Mouse (Mus musculus) splenic B cell, adult 2 months (primary cell): Measurements from ENCODE around the gene Golga5.
"Not testable (repeated sequence)": the region's sequence is repeated elsewhere in the genome, so short reads cannot be mapped to it uniquely, and the experiment has no call there.

Experiments
- DNase-seq: peaks from one replicate; pipeline ENCODE4 v3.0.0-alpha.2; 2011; ENCODE audit warnings: low read depth, low spot score
- H3K27me3 ChIP-seq: 2 replicates; pipeline ENCODE4 v1.6.1; 2012; ENCODE audit warnings: mild to moderate bottlenecking, low read length, moderate library complexity, mixed read lengths; ENCODE audit not compliant: control insufficient read depth, poor library complexity, insufficient read depth, severe bottlenecking
- H3K36me3 ChIP-seq: 2 replicates; pipeline ENCODE4 v1.6.1; 2012; ENCODE audit warnings: mild to moderate bottlenecking, low read length, moderate library complexity, mixed read lengths; ENCODE audit not compliant: control insufficient read depth, poor library complexity, insufficient read depth, severe bottlenecking

Golga5 gene

DNA sequence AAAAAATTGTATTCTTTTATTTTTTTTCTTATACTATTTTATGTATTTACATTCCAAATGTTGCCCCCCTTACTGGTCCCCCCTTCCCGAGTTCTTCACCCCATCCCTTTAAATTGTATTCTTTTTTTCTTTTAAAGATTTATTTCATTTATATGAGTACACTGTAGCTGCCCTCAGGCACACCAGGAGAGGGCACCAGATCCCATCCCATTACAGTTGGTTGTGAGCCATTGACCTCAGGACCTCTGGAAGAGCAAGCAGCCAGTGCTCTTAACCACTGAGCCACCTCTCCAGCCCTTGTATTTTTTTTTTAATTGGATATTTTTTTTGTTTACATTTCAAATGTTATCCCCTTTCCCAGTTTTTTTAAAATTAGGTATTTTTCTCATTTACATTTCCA, 799 bp upstream of the Golga5 start:
- H3K27me3 ChIP-seq = no peaks in the 10 kb centered on the region
- H3K36me3 ChIP-seq = peaks cover 5% of the 10 kb centered on the region; the same call in 1 of the 2 replicates
- DNase-seq = no peak

DNA sequence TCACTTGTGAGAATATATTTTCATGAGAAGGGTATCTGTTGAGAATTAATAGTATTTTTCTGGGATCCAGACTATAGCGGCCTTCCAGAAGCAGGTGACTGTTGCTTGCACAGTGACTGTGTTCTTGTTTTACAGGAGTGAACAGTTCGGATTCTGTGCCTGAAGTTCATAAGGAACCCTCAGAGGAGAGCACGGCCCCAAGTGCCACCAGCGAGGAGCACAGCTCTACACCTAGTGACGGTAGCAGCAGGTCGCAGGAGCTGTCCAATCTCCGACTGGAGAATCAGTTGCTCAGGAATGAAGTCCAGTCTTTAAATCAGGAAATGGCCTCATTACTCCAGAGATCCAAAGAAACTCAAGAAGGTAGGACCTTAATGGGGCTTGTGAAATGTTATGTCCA, 5.5 kb downstream of the Golga5 start:
- peaks cover 15% of the 10 kb centered on the region for H3K36me3 ChIP-seq
- DNase-seq = no peak
- no peaks in the 10 kb centered on the region for H3K27me3 ChIP-seq

DNA sequence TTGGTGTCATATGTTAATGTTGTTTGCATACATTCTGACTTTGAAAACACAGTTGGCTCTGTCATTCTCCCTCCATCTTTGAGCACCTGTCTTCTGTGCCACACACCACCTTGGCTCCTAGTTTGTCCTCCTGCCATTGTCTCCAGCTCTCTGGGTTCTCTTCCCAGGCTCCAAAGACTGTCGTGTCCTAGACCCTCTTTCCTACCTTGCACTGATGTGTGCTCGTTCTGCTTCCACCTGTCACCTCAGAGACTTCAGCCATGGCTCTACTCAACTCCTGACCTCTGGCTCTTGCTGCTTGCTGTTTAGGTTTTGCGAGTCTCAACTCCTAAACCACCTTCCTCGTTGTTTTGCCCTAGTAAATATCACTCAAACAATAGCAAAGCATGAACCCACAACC, 11.5 kb downstream of the Golga5 start:
- Histone ChIP-seq H3K27me3 (no peaks in the 10 kb centered on the region), H3K36me3 (peaks cover 28% of the 10 kb centered on the region)

DNA sequence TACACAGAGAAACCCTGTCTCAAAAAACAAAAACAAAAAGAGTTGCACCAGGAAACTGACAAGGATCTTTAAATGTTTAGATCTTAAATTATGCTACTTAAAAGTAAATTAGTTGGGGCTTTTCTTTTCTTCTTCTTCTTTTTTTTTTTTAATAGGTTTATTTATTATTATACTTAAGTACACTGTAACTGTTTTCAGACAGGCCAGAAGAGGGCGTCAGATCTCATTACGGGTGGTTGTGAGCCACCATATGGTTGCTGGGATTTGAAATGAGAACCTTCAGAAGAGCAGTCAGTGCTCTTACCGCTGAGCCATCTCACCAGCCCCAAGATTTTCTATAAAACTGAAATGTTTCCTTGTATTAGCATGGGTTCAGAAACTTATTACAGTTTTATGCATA, 16.0 kb downstream of the Golga5 start:
- DNase-seq = peak; percentile 30
- H3K36me3 ChIP-seq = peaks cover 30% of the 10 kb centered on the region
- H3K27me3 ChIP-seq = no peaks in the 10 kb centered on the region

More for the DNA sequence above, 11.5 kb downstream of the Golga5 start:
- no peak for DNase-seq

DNA sequence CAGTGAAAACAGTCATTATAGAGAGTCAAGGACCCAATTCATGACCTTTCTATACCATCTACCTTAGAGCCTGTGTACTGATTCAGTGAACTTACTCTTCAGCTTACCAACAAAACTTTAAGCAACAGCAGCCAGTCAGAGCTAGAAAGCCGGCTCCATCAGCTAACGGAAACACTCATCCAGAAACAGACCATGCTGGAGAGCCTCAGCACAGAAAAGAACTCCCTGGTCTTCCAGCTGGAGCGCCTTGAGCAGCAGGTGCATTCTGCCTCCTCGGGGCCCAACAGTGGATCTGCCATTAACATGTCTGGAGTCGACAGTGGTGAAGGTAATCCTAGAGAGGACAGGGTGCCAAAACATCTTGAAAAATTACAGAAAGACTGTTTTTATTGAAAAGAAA, 23.0 kb downstream of the Golga5 start:
- no peak for DNase-seq
- peaks cover 10% of the 10 kb centered on the region for H3K36me3 ChIP-seq
- H3K27me3 ChIP-seq = no peaks in the 10 kb centered on the region

DNA sequence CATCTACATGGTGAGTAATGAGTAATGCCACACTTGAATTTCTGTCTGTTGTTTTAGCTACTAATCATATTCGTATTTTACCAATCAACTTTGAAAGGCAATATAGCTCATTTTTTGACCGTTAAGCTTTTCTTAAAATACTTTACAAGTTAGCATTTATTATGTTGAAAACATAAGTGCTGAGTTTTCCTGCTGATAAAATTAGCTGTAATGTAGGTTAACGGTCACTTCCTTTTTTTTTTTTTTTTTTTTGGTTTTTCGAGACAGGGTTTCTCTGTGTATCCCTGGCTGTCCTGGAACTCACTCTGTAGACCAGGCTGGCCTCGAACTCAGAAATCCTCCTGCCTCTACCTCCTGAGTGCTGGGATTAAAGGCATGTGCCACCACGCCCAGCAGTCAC, 26.8 kb downstream of the Golga5 start:
- not testable (repeated sequence) for DNase-seq, H3K27me3 ChIP-seq, H3K36me3 ChIP-seq

DNA sequence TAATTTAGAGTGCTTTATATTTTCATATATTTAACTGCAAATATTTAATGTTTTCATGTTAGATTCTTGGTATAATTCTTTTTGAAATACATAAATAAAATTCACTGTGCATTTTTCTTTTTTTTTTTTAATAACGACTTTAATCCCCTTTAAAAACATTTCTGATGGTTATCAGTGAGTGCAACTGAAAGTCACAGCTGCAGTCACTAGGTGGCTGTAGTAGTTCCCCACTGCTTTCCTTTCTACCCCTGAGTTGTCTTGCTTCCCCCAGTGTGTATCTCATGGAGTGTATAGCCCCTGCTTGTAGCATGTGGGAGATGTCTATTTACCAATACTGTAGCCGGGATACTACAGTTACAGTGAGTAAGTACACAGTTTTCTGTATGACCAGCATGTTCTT, 29.0 kb downstream of the Golga5 start:
- H3K27me3 ChIP-seq = no peaks in the 10 kb centered on the region
- DNase-seq = no peak
- H3K36me3 ChIP-seq = peaks cover 6% of the 10 kb centered on the region

DNA sequence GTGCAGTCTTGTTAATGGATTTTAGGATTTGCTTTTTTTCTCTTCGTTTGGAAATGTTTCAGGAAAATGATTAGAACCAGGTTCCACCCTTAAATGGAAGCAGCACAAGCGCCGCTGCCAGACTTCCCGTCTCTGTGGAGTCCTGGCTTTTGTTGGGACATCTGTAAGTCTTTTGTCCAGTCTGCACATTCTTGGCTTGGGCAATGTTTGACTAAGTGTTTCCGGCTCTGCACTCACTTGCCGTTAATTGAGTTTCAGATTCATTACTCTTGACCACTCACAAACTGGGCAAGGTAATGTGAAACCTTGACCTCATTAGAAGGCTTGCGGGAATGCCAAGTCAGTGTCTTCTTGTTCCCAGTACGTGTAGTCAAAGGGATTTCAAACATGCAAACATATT, 29.8 kb downstream of the Golga5 start:
- no peak for DNase-seq
- H3K27me3 ChIP-seq = no peaks in the 10 kb centered on the region
- H3K36me3 ChIP-seq = peaks cover 6% of the 10 kb centered on the region

DNA sequence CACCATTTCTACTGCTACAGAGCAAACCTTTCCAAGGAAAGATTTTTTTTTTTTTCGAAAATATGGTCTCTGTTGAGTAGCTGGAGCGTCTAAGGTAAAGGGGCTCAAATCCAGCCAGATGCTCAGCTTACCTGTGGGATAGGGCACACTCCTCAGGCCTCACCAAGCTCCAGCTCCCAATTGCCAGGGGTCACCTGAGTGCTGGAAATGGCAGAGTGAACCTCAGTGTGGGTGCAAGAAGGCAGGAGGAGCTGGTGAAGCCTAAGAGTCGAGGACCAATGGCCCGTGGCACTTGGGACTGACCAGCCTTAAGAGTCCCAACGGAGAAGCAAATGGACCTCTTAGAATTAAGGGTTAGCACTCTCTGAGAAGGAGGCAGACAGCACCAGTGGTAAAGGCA, 30.3 kb downstream of the Golga5 start:
- H3K27me3 ChIP-seq = no peaks in the 10 kb centered on the region
- H3K36me3 ChIP-seq = peaks cover 4% of the 10 kb centered on the region
- no peak for DNase-seq

DNA sequence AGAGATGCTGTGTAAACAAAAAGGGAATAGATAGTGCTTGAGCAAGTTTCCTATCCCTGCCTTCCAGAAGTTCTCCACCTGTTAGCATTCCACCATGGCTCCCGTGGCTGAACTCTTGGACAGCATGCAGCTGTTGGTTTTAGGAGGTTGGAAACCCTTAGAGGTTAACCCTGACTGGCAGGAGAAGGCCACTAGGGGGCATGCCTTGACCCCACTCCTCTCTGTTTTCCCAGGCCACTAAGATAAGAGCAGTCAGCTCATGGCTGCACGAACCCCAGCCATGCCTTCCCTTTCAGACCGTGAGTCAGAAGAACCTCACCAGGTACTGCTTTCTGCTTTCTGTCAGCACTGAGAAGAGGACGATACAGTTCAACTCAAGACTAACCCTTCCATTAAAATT, 30.8 kb downstream of the Golga5 start:
- peak; percentile 27 for DNase-seq
- peaks cover 4% of the 10 kb centered on the region for H3K36me3 ChIP-seq
- no peaks in the 10 kb centered on the region for H3K27me3 ChIP-seq

DNA sequence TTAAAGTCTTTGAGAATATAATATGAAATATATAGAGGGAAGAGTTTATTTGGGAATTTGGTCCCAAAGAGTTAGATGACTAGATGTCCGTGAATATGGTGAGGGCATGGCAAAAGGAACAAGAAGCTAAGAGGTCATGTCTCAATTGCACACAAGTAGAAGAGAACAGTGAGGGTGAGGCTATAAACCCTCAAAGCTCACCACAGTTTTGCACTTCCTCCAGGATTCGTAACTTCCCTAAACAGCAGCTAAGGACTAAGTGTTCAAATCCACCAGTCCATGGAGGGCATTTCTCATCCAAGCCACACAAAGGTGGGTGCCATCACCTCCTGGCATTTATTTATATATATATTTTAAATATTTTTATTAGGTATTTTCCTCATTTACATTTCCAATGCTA, 32.1 kb downstream of the Golga5 start:
- DNase-seq = no peak
- Histone ChIP-seq H3K27me3 (no peaks in the 10 kb centered on the region), H3K36me3 (peaks cover 4% of the 10 kb centered on the region)

DNA sequence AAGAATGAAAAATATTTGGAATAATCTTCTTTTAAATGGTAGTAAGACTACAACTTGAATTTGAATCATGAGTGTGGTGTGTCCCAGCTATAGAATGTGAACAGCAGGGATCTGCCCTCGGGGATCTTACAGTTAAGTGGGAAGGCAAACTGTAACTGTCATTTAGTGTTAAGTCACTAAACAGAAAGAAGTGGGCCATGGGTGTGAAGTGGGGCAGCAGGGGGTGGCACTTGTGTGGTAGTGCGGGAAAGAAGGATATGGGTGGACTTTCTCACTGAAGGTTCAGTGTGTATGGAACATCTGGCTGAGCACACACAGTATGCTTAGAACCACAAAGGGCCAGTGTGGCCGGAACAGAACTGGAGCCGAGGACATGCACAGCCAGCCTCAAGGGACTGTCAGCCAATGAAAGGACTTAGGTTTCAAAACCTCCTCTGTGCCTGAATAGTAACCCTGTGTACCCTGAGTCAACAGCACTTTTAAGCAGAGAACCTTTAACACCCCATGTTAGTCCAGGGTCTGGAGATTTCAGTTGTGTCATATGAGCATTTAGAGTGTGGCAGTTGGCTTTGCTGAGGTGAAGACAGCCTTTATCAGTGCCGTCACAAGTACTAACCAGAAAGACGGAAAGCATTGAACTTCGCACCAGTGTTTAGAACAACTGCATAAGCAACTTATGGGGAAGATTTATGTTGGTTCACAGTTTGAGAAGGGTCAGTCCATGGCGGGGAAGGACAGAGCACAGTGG, 33.1 kb downstream of the Golga5 start:
- Histone ChIP-seq H3K36me3 (peaks cover 4% of the 10 kb centered on the region), H3K27me3 (no peaks in the 10 kb centered on the region)
- no peak for DNase-seq

DNA sequence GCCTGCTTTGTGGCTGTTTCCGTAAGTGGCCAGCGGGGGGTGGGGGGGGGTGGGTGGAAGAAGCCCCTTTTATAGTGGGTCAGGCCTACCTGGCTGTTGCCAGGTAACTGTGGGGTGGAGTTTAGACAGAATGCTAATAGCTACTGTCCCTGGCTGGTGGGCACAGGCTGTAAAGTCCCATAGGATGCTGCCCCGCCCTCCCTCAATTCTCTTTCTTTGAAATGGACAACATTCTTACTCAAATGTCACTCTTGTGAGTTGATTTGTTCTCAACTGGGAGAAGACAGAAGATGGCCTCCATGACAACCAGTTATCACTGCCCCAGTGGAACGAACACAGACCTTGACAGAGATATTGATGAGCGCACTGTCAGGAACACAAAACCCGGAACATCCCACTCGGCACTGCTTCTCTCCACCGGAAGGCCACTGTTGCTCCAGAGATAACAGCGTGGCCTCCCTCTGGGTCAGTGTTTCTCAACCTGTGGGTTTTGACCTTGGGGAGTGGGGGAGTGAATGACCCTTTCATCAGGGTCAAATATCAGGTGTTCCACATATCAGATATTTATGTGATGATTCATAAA, 36.3 kb downstream of the Golga5 start:
- Histone ChIP-seq H3K36me3 (no peaks in the 10 kb centered on the region), H3K27me3 (no peaks in the 10 kb centered on the region)
- DNase-seq = no peak

DNA sequence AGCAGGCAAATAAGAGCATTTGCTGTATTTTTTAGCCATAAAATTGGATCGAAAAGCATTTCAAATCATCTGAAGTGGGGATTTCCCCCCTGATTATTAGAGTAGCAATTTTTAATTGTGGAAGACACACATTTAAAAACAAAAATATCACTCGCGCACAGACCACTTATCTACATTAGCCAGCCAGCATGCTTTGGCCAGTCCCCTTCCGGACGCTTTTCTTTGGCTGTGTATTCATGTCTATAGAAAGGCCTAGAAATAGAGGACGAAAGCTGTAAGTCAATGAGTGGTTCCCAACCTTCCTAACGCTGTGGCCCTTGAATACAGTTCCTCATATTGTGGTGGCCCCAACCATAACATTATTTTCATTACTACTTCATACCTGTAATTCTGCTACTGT, 37.0 kb downstream of the Golga5 start:
- H3K36me3 ChIP-seq = no peaks in the 10 kb centered on the region
- no peaks in the 10 kb centered on the region for H3K27me3 ChIP-seq
- no peak for DNase-seq

DNA sequence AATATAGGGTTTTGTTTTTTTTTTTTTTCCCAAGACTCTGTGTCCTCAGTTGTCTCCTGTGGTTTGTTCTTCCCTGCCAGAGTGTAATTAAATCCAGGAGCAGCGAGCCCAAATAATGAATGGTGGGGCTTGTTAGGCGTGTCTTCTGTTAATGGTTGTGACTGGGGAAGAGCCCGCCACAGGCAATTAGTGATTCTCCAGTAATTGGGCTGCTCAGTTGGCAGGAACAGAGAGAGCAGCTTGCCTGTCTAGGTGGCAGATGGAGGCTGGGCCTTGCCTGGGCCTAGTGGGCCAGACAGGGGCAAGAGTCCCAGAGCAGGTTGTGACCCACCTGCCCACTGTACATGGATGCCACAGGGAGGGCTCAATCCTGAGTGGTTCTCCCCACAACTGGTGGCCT, 42.4 kb downstream of the Golga5 start:
- Histone ChIP-seq H3K27me3 (no peaks in the 10 kb centered on the region), H3K36me3 (no peaks in the 10 kb centered on the region)
- DNase-seq = no peak

DNA sequence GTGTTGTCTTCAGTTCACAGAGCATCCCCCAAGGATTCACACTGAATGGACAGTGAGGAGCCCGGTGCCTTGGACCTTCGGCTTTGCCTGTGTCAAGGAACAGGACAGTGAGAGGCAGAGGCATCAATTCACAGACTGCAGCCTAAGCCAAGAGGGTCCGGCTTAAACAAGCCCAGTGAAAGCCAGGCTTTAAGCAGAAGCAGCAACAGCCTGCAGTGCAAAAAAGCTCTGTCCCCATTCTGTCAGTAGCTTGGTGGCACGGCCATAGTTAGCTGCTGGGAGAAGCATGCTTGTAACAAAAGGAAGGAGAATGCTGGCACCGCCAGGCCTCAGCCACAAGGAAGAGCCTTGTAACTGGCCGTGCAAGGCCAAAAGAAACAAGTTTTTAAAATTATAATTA, 45.2 kb downstream of the Golga5 start:
- no peaks in the 10 kb centered on the region for H3K36me3 ChIP-seq
- no peak for DNase-seq
- H3K27me3 ChIP-seq = no peaks in the 10 kb centered on the region
